Comparison of ENCODE assay signal across 16 mouse cellular contexts in genomic region chr17:83988165-83988564, GRCm38 (mm10).
DNase-seq lines count a peak whose midpoint lies in the region; ATAC-seq and TF ChIP-seq lines count a peak whose summit lies in the region.
"Had no signal": no experiment of that assay in that cellular context is flagged by ENCODE, and none has a peak within 500 bp of the region (broad histone marks: within the 10 kb centered on the region; RNA-seq: fewer than 3 reads in every experiment).

No protein-coding gene starts in this region.

- H3K4me1 ChIP-seq in kidney, adult 2 months (ENCODE audit: control insufficient read depth, insufficient read depth, low read length), result 0 out of 2 replicates have a peak, but pooled peaks cover 8% of the 10 kb centered on the region
- H3K4me1 ChIP-seq in stomach, embryonic 14.5 days (ENCODE audit: control insufficient read depth, insufficient read depth, low read length), result peaks cover 50% of the 10 kb centered on the region
- no peaks in the 10 kb centered on the region for H3K4me1 ChIP-seq in stomach, postnatal 0 days (replicated peaks; ENCODE audit: control insufficient read depth, insufficient read depth)

- H3K9me3 ChIP-seq in stomach, embryonic 14.5 days (ENCODE audit: control insufficient read depth, low read depth, low read length), result no peaks in the 10 kb centered on the region
- no peaks in the 10 kb centered on the region for H3K9me3 ChIP-seq in stomach, postnatal 0 days (ENCODE audit: control insufficient read depth, low read length)
- H3K9me3 ChIP-seq: liver, embryonic 15.5 days had no signal

- H3K4me2 ChIP-seq in stomach, embryonic 14.5 days (replicated peaks; ENCODE audit: low read depth, low read length), result no peak overlapping the region
- H3K4me2 ChIP-seq in stomach, postnatal 0 days (replicated peaks; ENCODE audit: low read depth), result no peak overlapping the region
- H3K4me2 ChIP-seq: liver, embryonic 15.5 days; midbrain, embryonic 11.5 days had no signal

- no peak overlapping the region for H3K4me3 ChIP-seq in gastrocnemius, adult 2 months
- H3K4me3 ChIP-seq in kidney, adult 2 months (ENCODE audit: insufficient read depth, low read depth, low read length), result no peak overlapping the region
- H3K4me3 ChIP-seq in stomach, embryonic 14.5 days (ENCODE audit: low read depth, low read length), result no peak overlapping the region
- H3K4me3 ChIP-seq in stomach, postnatal 0 days (ENCODE audit: low read depth, low read length), result no peak overlapping the region
- H3K4me3 ChIP-seq: layer of hippocampus, adult 2 months; liver, embryonic 15.5 days had no signal

- TF ChIP-seq EP300 in stomach, postnatal 0 days (optimal IDR thresholded peaks at IDR 0.05), result no peak

- no peaks in the 10 kb centered on the region for H3K36me3 ChIP-seq in kidney, adult 2 months (ENCODE audit: control insufficient read depth, insufficient read depth, low read length)
- no peaks in the 10 kb centered on the region for H3K36me3 ChIP-seq in stomach, embryonic 14.5 days (ENCODE audit: control insufficient read depth, insufficient read depth, low read length)
- H3K36me3 ChIP-seq in stomach, postnatal 0 days (ENCODE audit: control insufficient read depth, insufficient read depth, low read length), result no peaks in the 10 kb centered on the region
- H3K36me3 ChIP-seq: liver, embryonic 15.5 days had no signal

- 86% methylated on average over 5 of the region's 5 CpGs for WGBS in kidney, adult 2 months
- WGBS in stomach, embryonic 14.5 days, result 80% methylated on average over 5 of the region's 5 CpGs
- 77% methylated on average over 5 of the region's 5 CpGs for WGBS in stomach, postnatal 0 days

- TF ChIP-seq CTCF in gastrocnemius, adult 2 months (IDR thresholded peaks at IDR 0.05), result no peak
- TF ChIP-seq CTCF in kidney, adult 2 months (conservative IDR thresholded peaks at IDR 0.05; ENCODE audit: insufficient read depth, insufficient read length, low read depth, low read length), result no peak
- no peak for TF ChIP-seq CTCF in stomach, postnatal 0 days (IDR thresholded peaks at IDR 0.05; ENCODE audit: low read depth)

- no peak for ATAC-seq in stomach, embryonic 14.5 days (ENCODE audit: insufficient number of reproducible peaks, insufficient read depth, low FRiP score, low read depth)
- ATAC-seq in stomach, postnatal 0 days (ENCODE audit: low FRiP score, low TSS enrichment), result no peak
- ATAC-seq: forebrain, postnatal 0 days; intestine, postnatal 0 days had no signal

- no peak overlapping the region for H3K9ac ChIP-seq in stomach, embryonic 14.5 days (replicated peaks; ENCODE audit: low read depth, low read length)
- no peak overlapping the region for H3K9ac ChIP-seq in stomach, postnatal 0 days (ENCODE audit: low read length)
- H3K9ac ChIP-seq: forebrain, postnatal 0 days; liver, embryonic 15.5 days had no signal

- DNase-seq in gastrocnemius, adult 2 months, result no peak
- DNase-seq in gastrocnemius, adult 18-20 months (ENCODE audit: low spot score), result no peak
- no peak for DNase-seq in kidney, adult 2 months
- DNase-seq in kidney, adult 18-20 months, result no peak
- no peak for DNase-seq in stomach, postnatal 0 days (ENCODE audit: low spot score)
- DNase-seq in layer of hippocampus, adult 9-10 months (ENCODE audit: low spot score), result no peak
- no peak for DNase-seq in adrenal gland, postnatal 25 days
- DNase-seq: cerebellum, adult 11-12 months; forebrain, postnatal 0 days; right cerebral cortex, postnatal 4 days; thymus, postnatal 4 days had no signal

- intact Hi-C loops in gastrocnemius, adult 2 months (cut with DNase I), result no loop called here

- no peak for TF ChIP-seq POLR2A in kidney, adult 2 months (IDR thresholded peaks at IDR 0.05; ENCODE audit: low read depth, low read length)

- peak overlapping the region; percentile 94 for H3K27ac ChIP-seq in gastrocnemius, adult 2 months
- peak overlapping the region; percentile 69 for H3K27ac ChIP-seq in kidney, adult 2 months (ENCODE audit: insufficient read depth, low read depth, low read length)
- peak overlapping the region; percentile 33; the same call in 1 of the 2 replicates for H3K27ac ChIP-seq in stomach, embryonic 14.5 days (ENCODE audit: low read length)
- H3K27ac ChIP-seq in stomach, postnatal 0 days (replicated peaks), result no peak overlapping the region
- H3K27ac ChIP-seq: liver, embryonic 15.5 days had no signal

- no peaks in the 10 kb centered on the region for H3K27me3 ChIP-seq in kidney, adult 2 months (replicated peaks; ENCODE audit: control insufficient read depth, insufficient read depth, low read length)
- H3K27me3 ChIP-seq in stomach, embryonic 14.5 days (ENCODE audit: control insufficient read depth, insufficient read depth, low read length), result no peaks in the 10 kb centered on the region
- no peaks in the 10 kb centered on the region for H3K27me3 ChIP-seq in stomach, postnatal 0 days (ENCODE audit: control insufficient read depth, insufficient read depth, low read length)
- H3K27me3 ChIP-seq: liver, embryonic 15.5 days had no signal
